Mouse (Mus musculus) ES-E14 (cell line): ENCODE results near the gene Sdf2l1.

Source experiments
- HCFC1 ChIP-seq: IDR thresholded peaks from 2 replicates; pipeline ENCODE4 v1.6.1; 2012; ENCODE audit warnings: low read length, inconsistent platforms, borderline replicate concordance; ENCODE audit not compliant: insufficient read depth
- MAFK ChIP-seq: IDR thresholded peaks from 2 replicates; pipeline ENCODE4 v1.6.1; 2014; ENCODE audit warnings: mild to moderate bottlenecking, low read depth, low read length, inconsistent platforms; ENCODE audit not compliant: insufficient read depth
- ZC3H11A ChIP-seq: IDR thresholded peaks from 2 replicates; pipeline ENCODE4 v1.6.1; 2012; ENCODE audit warnings: low read depth, mild to moderate bottlenecking, inconsistent platforms, low read length, borderline replicate concordance
- ZNF384 ChIP-seq: IDR thresholded peaks from 2 replicates; pipeline ENCODE4 v1.6.1; 2012; ENCODE audit warnings: low read depth, low read length, inconsistent platforms

- TF ChIP-seq MAFK (no peak), ZC3H11A (no peak), HCFC1 (no peak), ZNF384 (no peak)
Observed at GRCm38 (mm10) chr16:17124871-17125520, 7.2 kb downstream of the Sdf2l1 start, which contains the start of gene 2610318N02Rik.
